Mouse (Mus musculus): ENCODE results near the gene Ubash3a. TPM values are rescaled to one million over a fixed set of nuclear protein-coding genes. Genes with fewer than 3 reads are reported as not detected.

Gene Ubash3a
- polyA plus RNA-seq, 1 experiment from 2014 or later, result not detected

- no peaks in the 10 kb centered on the region for H3K4me1 ChIP-seq (replicated peaks; ENCODE audit: control insufficient read depth, insufficient read depth, low read length)
- no peaks in the 10 kb centered on the region for H3K36me3 ChIP-seq (ENCODE audit: control insufficient read depth, insufficient read depth)
- no peak for TF ChIP-seq CTCF (IDR thresholded peaks at IDR 0.05; ENCODE audit: low read depth)
- ATAC-seq, result no peak
- WGBS, result 72% methylated on average over 6 of the region's 6 CpGs
- H3K4me2 ChIP-seq (replicated peaks; ENCODE audit: low read depth), result no peak overlapping the region
- no peak overlapping the region for H3K4me3 ChIP-seq (ENCODE audit: low read depth, low read length)
- H3K27me3 ChIP-seq (replicated peaks; ENCODE audit: control insufficient read depth, insufficient read depth, low read length), result no peaks in the 10 kb centered on the region
- H3K27ac ChIP-seq (ENCODE audit: low read depth, low read length), result no peak overlapping the region
- no peak overlapping the region for H3K9ac ChIP-seq (ENCODE audit: low read depth, low read length)
- no peaks in the 10 kb centered on the region for H3K9me3 ChIP-seq (ENCODE audit: control insufficient read depth)
Measured at GRCm38 (mm10) chr17:31261352-31261751, 53.7 kb downstream of the Ubash3a start.

GRCm38 (mm10) chr17:31262715-31263114 lies 55.0 kb downstream of the Ubash3a start:
- no peak for ATAC-seq
- H3K4me1 ChIP-seq (replicated peaks; ENCODE audit: control insufficient read depth, insufficient read depth, low read length), result no peaks in the 10 kb centered on the region
- TF ChIP-seq CTCF (IDR thresholded peaks at IDR 0.05; ENCODE audit: low read depth), result no peak
- no peak overlapping the region for H3K4me3 ChIP-seq (ENCODE audit: low read depth, low read length)
- 74% methylated on average over 5 of the region's 5 CpGs for WGBS
- H3K27me3 ChIP-seq (replicated peaks; ENCODE audit: control insufficient read depth, insufficient read depth, low read length), result no peaks in the 10 kb centered on the region
- no peak overlapping the region for H3K4me2 ChIP-seq (replicated peaks; ENCODE audit: low read depth)
- no peak overlapping the region for H3K9ac ChIP-seq (ENCODE audit: low read depth, low read length)
- H3K27ac ChIP-seq (ENCODE audit: low read depth, low read length), result no peak overlapping the region
- no peaks in the 10 kb centered on the region for H3K36me3 ChIP-seq (ENCODE audit: control insufficient read depth, insufficient read depth)
- H3K9me3 ChIP-seq (ENCODE audit: control insufficient read depth), result no peaks in the 10 kb centered on the region

DNA sequence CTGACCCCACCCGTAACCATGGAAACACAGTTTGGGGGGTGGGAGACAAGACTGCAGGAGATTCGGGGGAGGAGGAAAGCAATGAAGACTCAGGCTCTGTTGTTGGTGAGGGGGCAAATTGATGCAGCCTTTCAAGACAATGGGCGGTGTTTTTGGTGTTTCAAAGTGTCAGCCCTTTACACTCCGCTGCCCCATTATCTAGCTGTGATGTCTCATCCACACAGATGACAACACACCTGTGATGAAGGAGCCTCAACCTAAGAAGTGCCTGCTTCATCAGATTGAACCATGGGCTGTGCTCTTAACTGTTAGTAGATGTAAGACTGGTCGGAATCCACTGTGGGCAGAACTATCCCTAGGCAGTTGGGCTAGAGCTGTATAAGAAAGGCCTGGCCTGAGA lies 56.1 kb downstream of the Ubash3a start:
- Histone ChIP-seq H3K4me1 (replicated peaks; ENCODE audit: control insufficient read depth, insufficient read depth, low read length) (no peaks in the 10 kb centered on the region), H3K4me2 (replicated peaks; ENCODE audit: low read depth) (no peak overlapping the region), H3K4me3 (ENCODE audit: low read depth, low read length) (no peak overlapping the region), H3K27ac (ENCODE audit: low read depth, low read length) (no peak overlapping the region), H3K9me3 (ENCODE audit: control insufficient read depth) (no peaks in the 10 kb centered on the region), H3K9ac (ENCODE audit: low read depth, low read length) (no peak overlapping the region), H3K27me3 (replicated peaks; ENCODE audit: control insufficient read depth, insufficient read depth, low read length) (no peaks in the 10 kb centered on the region), H3K36me3 (ENCODE audit: control insufficient read depth, insufficient read depth) (no peaks in the 10 kb centered on the region)
- WGBS, result 93% methylated on average over 5 of the region's 5 CpGs
- no peak for TF ChIP-seq CTCF (IDR thresholded peaks at IDR 0.05; ENCODE audit: low read depth)
- no peak for ATAC-seq

GRCm38 (mm10) chr17:31264372-31264771 lies 56.7 kb downstream of the Ubash3a start:
- 61% methylated on average over 6 of the region's 6 CpGs for WGBS
- TF ChIP-seq CTCF (IDR thresholded peaks at IDR 0.05; ENCODE audit: low read depth), result no peak

GRCm38 (mm10) chr17:31265171-31265572 lies 57.5 kb downstream of the Ubash3a start:
- Histone ChIP-seq H3K27me3 (replicated peaks; ENCODE audit: control insufficient read depth, insufficient read depth, low read length) (no peaks in the 10 kb centered on the region), H3K36me3 (ENCODE audit: control insufficient read depth, insufficient read depth) (no peaks in the 10 kb centered on the region), H3K9me3 (ENCODE audit: control insufficient read depth) (no peaks in the 10 kb centered on the region), H3K27ac (ENCODE audit: low read depth, low read length) (no peak overlapping the region), H3K4me2 (replicated peaks; ENCODE audit: low read depth) (no peak overlapping the region), H3K9ac (ENCODE audit: low read depth, low read length) (no peak overlapping the region), H3K4me3 (ENCODE audit: low read depth, low read length) (no peak overlapping the region), H3K4me1 (replicated peaks; ENCODE audit: control insufficient read depth, insufficient read depth, low read length) (no peaks in the 10 kb centered on the region)
- 9% methylated on average over 3 of the region's 3 CpGs for WGBS
- no peak for TF ChIP-seq CTCF (IDR thresholded peaks at IDR 0.05; ENCODE audit: low read depth)
- ATAC-seq, result no peak; the same call in 1 of the 2 replicates

More at GRCm38 (mm10) chr17:31264372-31264771, 56.7 kb downstream of the Ubash3a start:
- ATAC-seq, result no peak
- Histone ChIP-seq H3K4me2 (replicated peaks; ENCODE audit: low read depth) (no peak overlapping the region), H3K9me3 (ENCODE audit: control insufficient read depth) (no peaks in the 10 kb centered on the region), H3K4me3 (ENCODE audit: low read depth, low read length) (no peak overlapping the region), H3K27me3 (replicated peaks; ENCODE audit: control insufficient read depth, insufficient read depth, low read length) (no peaks in the 10 kb centered on the region), H3K4me1 (replicated peaks; ENCODE audit: control insufficient read depth, insufficient read depth, low read length) (no peaks in the 10 kb centered on the region), H3K27ac (ENCODE audit: low read depth, low read length) (no peak overlapping the region), H3K9ac (ENCODE audit: low read depth, low read length) (no peak overlapping the region), H3K36me3 (ENCODE audit: control insufficient read depth, insufficient read depth) (no peaks in the 10 kb centered on the region)

GRCm38 (mm10) chr17:31265831-31266230 lies 58.2 kb downstream of the Ubash3a start:
- no peak for TF ChIP-seq CTCF (IDR thresholded peaks at IDR 0.05; ENCODE audit: low read depth)
- Histone ChIP-seq H3K9ac (ENCODE audit: low read depth, low read length) (no peak overlapping the region), H3K9me3 (ENCODE audit: control insufficient read depth) (no peaks in the 10 kb centered on the region), H3K4me1 (replicated peaks; ENCODE audit: control insufficient read depth, insufficient read depth, low read length) (no peaks in the 10 kb centered on the region), H3K4me3 (ENCODE audit: low read depth, low read length) (no peak overlapping the region), H3K36me3 (ENCODE audit: control insufficient read depth, insufficient read depth) (no peaks in the 10 kb centered on the region), H3K4me2 (replicated peaks; ENCODE audit: low read depth) (no peak overlapping the region), H3K27me3 (replicated peaks; ENCODE audit: control insufficient read depth, insufficient read depth, low read length) (no peaks in the 10 kb centered on the region), H3K27ac (ENCODE audit: low read depth, low read length) (no peak overlapping the region)
- 90% methylated on average over 9 of the region's 9 CpGs for WGBS
- ATAC-seq, result no peak
